Mouse (Mus musculus) hindbrain, embryonic 11.5 days (tissue): ENCODE results near the gene Zfp277. TPM values are rescaled to one million over a fixed set of nuclear protein-coding genes. Genes with fewer than 3 reads are reported as not detected.

Source experiments
- ATAC-seq: fragments of 200-750 bp; cut with Nextera tagmentation; 2 replicates; pipeline ENCODE4 v1.8.0; 2017; ENCODE audit warnings: mild to moderate bottlenecking, moderate TSS enrichment, moderate library complexity; ENCODE audit not compliant: low FRiP score
- DNase-seq: peaks from one replicate; pipeline ENCODE4 v3.0.0-alpha.2; 2015; ENCODE audit warnings: low spot score
- H3K27ac ChIP-seq: fragments of 300-500 bp; sonication (generic); 2 replicates; pipeline ENCODE4 v1.5.1; 2014; ENCODE audit warnings: mild to moderate bottlenecking, low read depth, low read length
- H3K27me3 ChIP-seq: fragments of 300-500 bp; sonication (generic); 2 replicates; pipeline ENCODE4 v1.6.1; 2014; ENCODE audit warnings: mild to moderate bottlenecking, low read length, moderate library complexity, mixed read lengths; ENCODE audit not compliant: control insufficient read depth, insufficient read depth
- H3K36me3 ChIP-seq: fragments of 300-500 bp; sonication (generic); 2 replicates; pipeline ENCODE4 v1.6.1; 2014; ENCODE audit warnings: mild to moderate bottlenecking, low read length, moderate library complexity, mixed read lengths; ENCODE audit not compliant: control insufficient read depth, insufficient read depth
- H3K4me1 ChIP-seq: fragments of 300-500 bp; sonication (generic); replicated peaks from 2 replicates; pipeline ENCODE4 v1.6.1; 2014; ENCODE audit warnings: low read length, mixed read lengths; ENCODE audit not compliant: control insufficient read depth, insufficient read depth
- H3K4me2 ChIP-seq: fragments of 300-500 bp; sonication (generic); replicated peaks from 2 replicates; pipeline ENCODE4 v1.6.1; 2014; ENCODE audit warnings: mild to moderate bottlenecking, low read depth, low read length
- H3K4me3 ChIP-seq: fragments of 300-500 bp; sonication (generic); 2 replicates; pipeline ENCODE4 v1.5.1; 2014; ENCODE audit warnings: low read depth, low read length
- H3K9ac ChIP-seq: fragments of 300-500 bp; sonication (generic); 2 replicates; pipeline ENCODE4 v1.6.1; 2014; ENCODE audit warnings: low read depth, low read length
- H3K9me3 ChIP-seq: fragments of 300-500 bp; sonication (generic); 2 replicates; pipeline ENCODE4 v1.6.1; 2016; ENCODE audit warnings: low read length; ENCODE audit not compliant: control insufficient read depth
- WGBS: fragments of 180-500 bp; shearing (Covaris S2); extraction: QIAGEN DNeasy Blood & Tissue Kit; methylation state at CpG from one replicate; pipeline ENCODE4 v1.1.7; 2014; 5-methylcytosine and 5-hydroxymethylcytosine counted together
- polyA plus RNA-seq: library from polyadenylated mRNA; unstranded; fragments of >200 nt; fragmentation: Nextera tagmentation; extraction: Ambion mirVana; gene quantifications from 2 replicates; pipeline ENCODE4 v1.2.1, GENCODE M21; 2014

Zfp277 gene
- polyA plus RNA-seq, 1 experiment from 2014 or later = 42.3 TPM

- H3K4me3 ChIP-seq = no peak overlapping the region
- no peaks in the 10 kb centered on the region for H3K27me3 ChIP-seq
- no peak for DNase-seq
- no peaks in the 10 kb centered on the region for H3K36me3 ChIP-seq
- H3K9ac ChIP-seq = no peak overlapping the region
- H3K4me1 ChIP-seq = no peaks in the 10 kb centered on the region
- H3K9me3 ChIP-seq = no peaks in the 10 kb centered on the region
- WGBS = 80% methylated on average over 6 of the region's 6 CpGs
- no peak for ATAC-seq
- H3K4me2 ChIP-seq = no peak overlapping the region
- no peak overlapping the region for H3K27ac ChIP-seq
Measured at GRCm38 (mm10) chr12:40303960-40304359, 141.7 kb downstream of the Zfp277 start.

GRCm38 (mm10) chr12:40298636-40299035 is 147.1 kb downstream of the Zfp277 start:
- no peaks in the 10 kb centered on the region for H3K4me1 ChIP-seq
- H3K4me2 ChIP-seq = no peak overlapping the region
- H3K9me3 ChIP-seq = no peaks in the 10 kb centered on the region
- H3K27ac ChIP-seq = no peak overlapping the region
- H3K27me3 ChIP-seq = no peaks in the 10 kb centered on the region
- H3K9ac ChIP-seq = no peak overlapping the region
- no peaks in the 10 kb centered on the region for H3K36me3 ChIP-seq
- H3K4me3 ChIP-seq = no peak overlapping the region
- no peak for ATAC-seq
- 94% methylated on average over 3 of the region's 3 CpGs for WGBS
- DNase-seq = no peak

GRCm38 (mm10) chr12:40286539-40286938 is 159.2 kb downstream of the Zfp277 start:
- Histone ChIP-seq H3K4me2 (no peak overlapping the region), H3K9ac (no peak overlapping the region), H3K4me3 (no peak overlapping the region), H3K36me3 (no peaks in the 10 kb centered on the region), H3K9me3 (no peaks in the 10 kb centered on the region), H3K27me3 (no peaks in the 10 kb centered on the region), H3K27ac (no peak overlapping the region), H3K4me1 (no peaks in the 10 kb centered on the region)
- 83% methylated on average over 4 of the region's 4 CpGs for WGBS
- ATAC-seq (no peak), DNase-seq (no peak)

GRCm38 (mm10) chr12:40280596-40281325 is 164.9 kb downstream of the Zfp277 start:
- Histone ChIP-seq H3K9me3 (no peaks in the 10 kb centered on the region), H3K4me1 (no peaks in the 10 kb centered on the region), H3K4me3 (no peak overlapping the region), H3K27me3 (no peaks in the 10 kb centered on the region), H3K27ac (no peak overlapping the region), H3K36me3 (no peaks in the 10 kb centered on the region), H3K4me2 (no peak overlapping the region), H3K9ac (no peak overlapping the region)
- no peak for DNase-seq
- ATAC-seq = no peak
- 89% methylated on average over 4 of the region's 4 CpGs for WGBS

GRCm38 (mm10) chr12:40277581-40277980 is 168.1 kb downstream of the Zfp277 start:
- Histone ChIP-seq H3K27me3 (no peaks in the 10 kb centered on the region), H3K4me1 (no peaks in the 10 kb centered on the region), H3K9ac (no peak overlapping the region), H3K4me3 (no peak overlapping the region), H3K9me3 (no peaks in the 10 kb centered on the region), H3K36me3 (no peaks in the 10 kb centered on the region), H3K4me2 (no peak overlapping the region), H3K27ac (no peak overlapping the region)
- 85% methylated on average over 3 of the region's 3 CpGs for WGBS
- ATAC-seq = no peak
- no peak for DNase-seq

- ATAC-seq (no peak), DNase-seq (no peak)
- Histone ChIP-seq H3K9ac (no peak overlapping the region), H3K4me1 (no peaks in the 10 kb centered on the region), H3K27ac (no peak overlapping the region), H3K9me3 (no peaks in the 10 kb centered on the region), H3K4me3 (no peak overlapping the region), H3K36me3 (no peaks in the 10 kb centered on the region), H3K4me2 (no peak overlapping the region), H3K27me3 (no peaks in the 10 kb centered on the region)
Measured at GRCm38 (mm10) chr12:40274931-40275330, 170.8 kb downstream of the Zfp277 start.

GRCm38 (mm10) chr12:40273339-40273738 is 172.4 kb downstream of the Zfp277 start:
- H3K27ac ChIP-seq = no peak overlapping the region
- DNase-seq (no peak), ATAC-seq (no peak)
- no peak overlapping the region for H3K4me3 ChIP-seq
- H3K9ac ChIP-seq = no peak overlapping the region
- 91% methylated on average over 4 of the region's 4 CpGs for WGBS
- no peaks in the 10 kb centered on the region for H3K4me1 ChIP-seq
- no peaks in the 10 kb centered on the region for H3K36me3 ChIP-seq
- H3K4me2 ChIP-seq = no peak overlapping the region
- H3K27me3 ChIP-seq = no peaks in the 10 kb centered on the region
- H3K9me3 ChIP-seq = no peaks in the 10 kb centered on the region

- H3K9ac ChIP-seq = no peak overlapping the region
- WGBS = 84% methylated on average over 4 of the region's 4 CpGs
- no peaks in the 10 kb centered on the region for H3K36me3 ChIP-seq
- H3K9me3 ChIP-seq = no peaks in the 10 kb centered on the region
- H3K4me2 ChIP-seq = no peak overlapping the region
- H3K27me3 ChIP-seq = no peaks in the 10 kb centered on the region
- DNase-seq (no peak), ATAC-seq (no peak)
- no peaks in the 10 kb centered on the region for H3K4me1 ChIP-seq
- H3K4me3 ChIP-seq = no peak overlapping the region
- H3K27ac ChIP-seq = no peak overlapping the region
Measured at GRCm38 (mm10) chr12:40272710-40273109, 173.0 kb downstream of the Zfp277 start.

GRCm38 (mm10) chr12:40268313-40268712 is 177.4 kb downstream of the Zfp277 start:
- H3K27ac ChIP-seq = no peak overlapping the region
- H3K4me3 ChIP-seq = no peak overlapping the region
- no peak for ATAC-seq
- H3K9ac ChIP-seq = no peak overlapping the region
- no peaks in the 10 kb centered on the region for H3K9me3 ChIP-seq
- H3K4me1 ChIP-seq = no peaks in the 10 kb centered on the region
- WGBS = 69% methylated on average over 2 of the region's 2 CpGs
- no peak overlapping the region for H3K4me2 ChIP-seq
- no peaks in the 10 kb centered on the region for H3K27me3 ChIP-seq
- no peaks in the 10 kb centered on the region for H3K36me3 ChIP-seq
- DNase-seq = no peak
